Mouse (Mus musculus) layer of hippocampus, postnatal 14 days (tissue): Measurements from ENCODE around the gene Rora. TPM values are rescaled to one million over a fixed set of nuclear protein-coding genes. Genes with fewer than 3 reads are reported as not detected.

Experiments used
- DNase-seq, 2 experiments: peaks; one replicate each; pipeline ENCODE4 v3.0.0; 2021 to 2022; ENCODE audit warnings: low spot score in 2 of 2, mixed read lengths in 1 of 2
- total RNA-seq, 2 experiments: library from RNA; stranded (reverse); gene quantifications; 2 replicates each; pipeline ENCODE4 v1.2.3; 2021

Rora gene
- total RNA-seq, 2 experiments from 2014 or later = 29.3 to 49.5 TPM

DNA sequence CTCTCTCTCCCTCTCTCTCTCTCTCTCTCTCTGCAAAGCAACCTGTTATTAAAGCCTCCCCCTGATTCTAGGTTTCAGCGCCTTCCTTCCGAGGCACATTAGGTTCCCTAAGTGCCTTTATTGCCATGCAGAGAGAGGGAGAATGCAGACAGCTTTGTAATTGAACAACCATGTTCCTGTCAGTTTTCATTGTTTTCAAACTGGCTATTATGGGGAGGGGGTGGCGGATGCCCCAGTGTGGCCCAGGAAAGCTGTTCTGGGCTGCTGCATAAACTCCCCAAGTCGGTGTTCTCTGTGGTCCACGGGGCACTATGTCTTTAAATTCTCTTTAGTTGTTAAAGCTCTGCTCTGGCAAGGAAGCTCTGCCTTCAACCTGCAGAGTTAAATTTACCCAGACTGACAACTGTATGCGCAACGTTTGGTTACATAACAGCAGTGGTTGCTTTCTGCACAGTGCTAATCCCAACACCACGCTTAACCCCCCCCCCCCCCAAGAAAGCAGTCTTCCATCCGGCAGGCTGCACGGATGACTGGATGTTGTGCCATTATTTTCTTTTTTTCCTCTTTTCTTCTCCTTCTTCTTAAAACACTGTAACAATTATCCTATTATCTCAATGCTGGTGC, 33.8 kb downstream of the Rora start:
- DNase-seq = no peak

DNA sequence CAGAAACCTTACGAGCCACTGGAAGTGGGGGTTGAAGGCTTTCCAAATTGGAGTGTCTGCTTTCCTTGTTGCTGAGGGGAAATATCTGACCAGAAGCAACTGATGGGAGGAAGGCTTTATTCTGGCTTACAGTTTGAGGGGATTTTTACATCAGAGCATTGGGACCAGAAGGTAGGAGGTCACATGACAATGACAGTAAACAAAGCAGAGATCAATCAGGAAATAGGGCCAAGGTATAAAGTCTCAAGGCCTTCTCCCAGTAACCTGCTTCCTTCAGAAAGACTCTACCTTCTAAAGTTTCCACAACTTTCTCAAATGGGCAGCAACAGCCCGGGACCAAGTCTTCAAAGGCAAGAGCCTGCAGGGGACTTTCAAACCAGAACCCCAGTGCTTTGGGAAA, 34.6 kb downstream of the Rora start:
- no peak for DNase-seq

- DNase-seq = peak in 1 of 2 experiments; percentile 76
These were observed 35.8 kb downstream of the Rora start for GRCm38 (mm10) chr9:68689351-68689750.

DNA sequence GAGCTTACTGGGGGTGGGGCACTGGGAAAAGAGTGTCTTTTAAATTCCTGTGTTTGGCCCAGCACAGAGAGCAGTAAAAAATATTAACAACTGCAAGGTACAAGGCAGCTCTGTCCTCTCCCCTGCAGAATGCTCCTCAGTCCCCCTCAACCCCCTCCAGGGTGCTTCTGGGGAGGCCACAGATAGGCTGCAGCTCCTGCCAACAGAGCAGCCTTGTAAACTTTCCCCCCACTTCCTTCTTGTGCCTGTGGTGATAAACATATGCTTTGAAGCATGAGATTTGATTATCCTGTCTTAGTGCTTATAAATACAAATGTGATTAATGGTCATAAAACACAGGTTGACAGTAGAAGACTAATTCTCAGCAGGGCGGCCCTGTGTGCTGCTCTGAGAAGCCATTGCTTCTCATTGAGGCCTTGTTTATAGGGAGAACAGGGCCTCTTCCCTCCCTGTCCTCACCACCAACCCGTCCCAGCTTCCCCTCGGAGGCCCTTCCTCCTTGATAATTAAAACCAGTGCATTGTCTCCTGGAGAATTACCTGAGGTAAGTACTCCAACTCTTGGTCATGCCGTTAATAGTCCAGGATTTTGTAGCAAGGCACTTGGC, 41.4 kb downstream of the Rora start:
- DNase-seq = no peak

DNA sequence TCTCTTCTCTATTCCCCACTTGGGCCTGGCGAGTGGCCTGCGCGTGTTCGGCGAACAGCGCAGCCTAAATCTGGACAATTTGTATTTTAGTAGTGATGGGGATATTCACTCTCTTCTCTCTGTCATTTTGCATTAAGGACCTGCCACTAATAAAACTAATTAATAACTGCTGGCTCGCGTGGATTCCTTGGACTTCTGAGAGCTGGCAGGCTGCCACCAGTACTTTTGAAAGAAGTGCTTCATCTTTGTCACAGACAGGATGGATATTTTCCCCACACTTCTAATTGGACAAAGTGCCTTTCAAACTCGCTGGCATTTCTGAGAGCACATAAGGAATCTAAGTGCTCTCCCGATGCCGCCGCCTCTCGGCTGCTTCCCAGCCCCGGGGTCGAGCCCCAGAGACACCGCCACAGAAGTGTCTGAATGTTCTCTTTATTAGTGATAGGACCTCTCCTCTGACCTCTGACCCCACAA, 41.9 kb downstream of the Rora start:
- DNase-seq = peak in 1 of 2 experiments; percentile 26

DNA sequence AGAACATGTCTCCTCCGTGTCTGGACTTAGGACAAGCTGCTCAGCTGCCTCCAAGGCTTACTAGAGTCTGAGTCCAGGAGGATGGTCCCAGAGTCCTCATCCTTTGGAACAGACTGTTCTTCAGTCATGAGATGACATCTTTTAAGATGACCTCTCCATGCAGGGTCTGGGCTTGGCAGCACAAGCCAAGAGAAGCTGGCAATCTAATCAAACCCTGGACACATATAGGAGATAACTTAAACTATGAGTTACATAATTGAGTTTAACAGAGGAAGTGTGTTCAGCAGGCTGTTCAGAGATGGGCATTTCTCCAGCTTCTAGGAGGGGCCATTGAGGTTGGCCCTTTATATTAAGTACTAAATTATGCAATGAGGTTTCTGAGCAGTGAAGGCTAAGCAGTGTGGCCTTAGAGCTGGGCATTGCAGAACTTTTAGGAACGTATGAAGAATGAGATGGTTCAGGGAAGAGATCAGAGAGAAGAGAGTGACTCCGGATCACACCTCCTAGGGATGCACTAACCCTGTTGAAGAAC, 42.9 kb downstream of the Rora start:
- no peak for DNase-seq

DNA sequence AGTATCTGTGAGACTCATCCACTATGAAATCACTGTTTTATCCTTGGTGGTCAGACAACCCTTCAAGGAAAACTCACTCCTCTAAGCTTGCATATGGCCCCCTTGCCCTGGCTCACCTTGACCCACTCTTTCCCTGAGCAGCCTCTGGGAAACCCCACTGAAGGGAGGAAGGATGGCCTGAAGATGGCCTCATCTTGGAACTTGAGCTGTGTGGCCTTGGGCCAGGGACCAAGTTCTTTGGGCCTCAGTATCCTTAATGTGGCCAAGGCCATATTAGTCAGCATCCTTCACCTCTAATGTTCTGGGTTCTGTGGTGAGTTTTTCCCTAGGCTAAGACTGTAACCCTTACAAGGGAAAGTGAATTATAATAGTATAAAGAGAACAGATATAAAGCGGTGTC, 45.8 kb downstream of the Rora start:
- DNase-seq = no peak

GRCm38 (mm10) chr9:68699856-68700255, 46.3 kb downstream of the Rora start:
- no peak for DNase-seq

- no peak for DNase-seq
These were observed 54.0 kb downstream of the Rora start for GRCm38 (mm10) chr9:68707636-68708035.

- no peak for DNase-seq
These were observed 55.6 kb downstream of the Rora start for GRCm38 (mm10) chr9:68709232-68709631.

DNA sequence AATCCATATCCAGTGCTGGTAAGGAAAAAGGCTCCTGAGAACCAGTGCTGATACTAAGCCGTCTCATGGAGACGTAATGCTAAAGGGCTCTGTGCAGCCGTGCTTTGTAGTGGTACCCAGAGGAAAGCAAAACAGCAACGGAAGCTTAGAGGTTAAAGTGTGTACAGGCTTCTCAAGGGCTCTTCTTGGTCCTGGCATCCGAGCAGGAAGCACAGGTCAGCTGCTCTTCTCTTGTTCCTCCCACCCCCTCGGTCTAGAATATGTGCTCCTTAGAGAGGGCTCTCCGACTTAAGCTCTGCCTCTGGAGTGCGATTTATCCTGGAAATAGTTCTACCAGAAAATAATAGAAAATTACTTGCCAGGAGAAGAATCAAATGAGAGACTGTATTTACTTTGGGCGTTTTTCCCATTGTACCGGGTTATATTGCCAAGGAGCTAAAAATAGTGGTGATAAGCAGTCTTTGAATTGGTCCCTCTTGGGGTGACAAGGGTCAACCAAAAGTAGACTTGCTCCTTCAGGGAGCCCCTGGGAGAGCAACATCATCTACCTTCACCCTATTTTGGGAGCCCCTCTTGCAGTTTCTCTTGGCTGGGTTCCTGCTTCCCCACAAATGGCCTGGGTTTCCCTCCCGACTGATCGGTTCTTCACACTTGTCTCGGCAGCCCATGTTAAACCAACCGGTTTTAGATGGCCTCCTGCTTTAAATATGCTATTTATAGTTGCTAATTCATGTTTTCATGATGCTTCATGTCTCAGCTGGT, 57.5 kb downstream of the Rora start:
- no peak for DNase-seq

DNA sequence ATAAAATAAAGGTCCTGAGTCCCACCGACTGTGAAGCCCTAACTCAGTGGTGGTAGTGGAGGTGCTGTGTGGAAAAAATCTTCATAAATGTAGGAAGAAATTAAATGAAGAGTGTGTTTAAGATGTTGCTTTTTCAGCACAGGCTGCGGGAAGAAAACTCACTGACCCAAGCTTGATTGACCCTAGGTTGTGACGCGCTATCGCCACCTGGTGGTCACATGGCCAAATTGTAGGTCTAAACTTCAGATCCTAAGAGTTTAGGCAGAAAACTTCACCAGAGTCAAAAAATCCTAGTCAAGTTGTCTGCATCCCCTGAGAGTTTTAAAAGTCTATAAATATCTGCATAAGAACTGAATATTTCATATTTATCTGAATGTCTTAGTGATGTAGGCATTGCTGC, 63.4 kb downstream of the Rora start:
- peak in 1 of 2 experiments; percentile 23 for DNase-seq

- DNase-seq = no peak
These were observed 64.8 kb downstream of the Rora start for GRCm38 (mm10) chr9:68718427-68718826.

GRCm38 (mm10) chr9:68719286-68719685, 65.7 kb downstream of the Rora start:
- DNase-seq = peak in 1 of 2 experiments; percentile 28

GRCm38 (mm10) chr9:68724636-68725285, 71.2 kb downstream of the Rora start:
- DNase-seq = no peak

GRCm38 (mm10) chr9:68727166-68727855, 73.7 kb downstream of the Rora start:
- no peak for DNase-seq

DNA sequence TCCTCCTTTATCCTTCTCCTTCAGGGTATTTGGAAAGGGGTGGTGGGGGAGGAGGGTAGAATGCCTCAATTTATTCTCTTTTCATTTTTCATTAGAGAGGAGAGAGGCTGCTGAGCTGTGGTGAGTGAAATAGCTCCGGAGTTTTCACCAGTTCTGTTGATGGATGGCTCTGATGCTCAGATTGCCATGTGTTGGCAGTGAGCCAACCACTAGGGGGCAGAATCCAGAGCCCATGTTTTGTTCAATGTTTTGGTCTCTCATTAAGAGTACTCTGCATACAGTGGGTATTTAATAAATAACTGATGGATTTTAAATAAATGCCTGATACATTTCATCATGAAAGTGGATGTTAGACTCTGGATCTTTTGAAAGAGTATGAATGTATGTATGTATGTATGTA, 77.9 kb downstream of the Rora start:
- peak in 1 of 2 experiments; percentile 17 for DNase-seq

DNA sequence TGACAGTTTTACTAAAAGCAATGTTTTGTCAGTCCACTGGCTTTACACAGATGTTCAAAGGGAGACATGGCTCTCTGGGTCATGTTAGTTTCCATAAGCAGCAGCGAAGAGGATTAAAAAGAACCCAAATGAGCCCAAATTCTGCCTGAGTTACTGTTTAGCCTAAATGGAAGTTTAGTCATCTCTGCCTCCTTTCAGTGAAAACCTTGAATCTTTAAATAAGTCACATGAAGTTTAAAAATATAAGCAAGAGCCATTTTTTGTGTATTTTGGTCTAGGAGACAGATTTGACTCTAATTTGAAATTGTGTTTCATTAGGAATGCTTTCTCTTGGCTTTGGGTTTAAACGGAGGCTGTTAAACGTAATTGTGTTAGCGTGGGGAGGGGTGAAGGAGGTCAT, 79.3 kb downstream of the Rora start:
- no peak for DNase-seq

DNA sequence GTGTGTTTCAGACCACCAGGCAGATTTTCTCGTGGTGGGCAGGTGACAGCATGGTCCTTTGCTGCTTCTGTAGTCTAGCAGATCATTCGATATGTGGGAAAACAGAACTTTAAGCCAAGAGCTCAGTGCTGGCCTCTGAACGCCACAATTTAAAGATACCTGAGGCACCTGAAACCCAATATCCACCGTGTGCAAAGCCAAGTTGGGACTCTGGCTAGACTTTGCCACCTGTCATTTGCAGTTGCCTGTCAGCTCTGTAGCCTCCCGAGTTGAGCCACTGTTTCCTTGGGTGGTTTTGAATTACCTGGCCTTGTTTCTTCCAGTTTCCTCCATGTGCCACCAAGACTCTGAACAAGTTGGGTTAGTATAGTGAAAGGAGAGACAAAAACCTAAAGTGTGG, 82.3 kb downstream of the Rora start:
- no peak for DNase-seq

GRCm38 (mm10) chr9:68737197-68737736, 83.7 kb downstream of the Rora start:
- DNase-seq = no peak
